Mouse (Mus musculus) natural killer cell, adult 2 months (primary cell): Measurements from ENCODE around the gene Klhl35.
"Not testable (repeated sequence)": the region's sequence is repeated elsewhere in the genome, so short reads cannot be mapped to it uniquely, and the experiment has no call there.

Experiments
- DNase-seq, 2 experiments: peaks; one replicate each; pipeline ENCODE4 v3.0.0; 2022; ENCODE audit warnings: low spot score in 2 of 2

Klhl35 gene

DNA sequence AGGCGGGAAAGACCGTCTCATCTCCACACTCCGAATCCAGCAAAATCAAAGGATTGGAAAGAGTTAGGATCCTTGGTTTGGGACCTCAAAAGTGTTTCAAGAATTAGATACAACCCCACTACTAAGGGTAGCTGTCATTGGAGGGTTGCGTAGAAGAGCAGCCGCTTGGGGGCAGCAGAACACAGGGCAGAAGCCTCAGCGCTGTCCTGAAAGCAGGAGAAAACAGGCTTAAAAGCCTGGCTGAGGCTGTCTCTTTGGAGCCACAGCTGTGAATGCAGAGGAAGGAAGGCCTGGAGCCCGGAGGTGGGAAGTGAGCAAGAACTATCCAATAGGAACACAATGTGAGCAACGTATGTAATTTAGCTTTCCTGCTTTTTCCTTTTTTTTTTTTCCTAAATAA lies 34.4 kb downstream of the Klhl35 start:
- peak; percentile 54 to 66 for DNase-seq

DNA sequence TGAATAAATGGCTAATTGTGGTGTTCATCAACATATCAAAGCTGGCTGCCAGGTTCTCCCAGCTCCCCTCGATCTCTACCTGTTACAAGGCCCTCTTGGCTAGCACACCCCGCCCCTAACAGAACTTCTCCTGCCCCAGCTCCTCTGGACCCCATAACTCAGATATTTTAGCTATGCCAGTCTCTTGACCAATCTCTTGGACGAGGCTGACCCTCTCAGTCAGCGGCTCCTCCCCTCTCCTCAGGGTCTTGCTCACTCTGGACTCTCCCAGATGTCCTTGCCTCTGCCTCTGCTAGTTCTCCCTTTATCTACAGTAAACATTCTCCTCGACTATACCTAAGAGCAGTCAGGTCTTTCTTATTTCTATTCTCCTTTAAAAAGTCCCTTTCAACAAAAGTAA lies 34.9 kb downstream of the Klhl35 start:
- DNase-seq: no peak

DNA sequence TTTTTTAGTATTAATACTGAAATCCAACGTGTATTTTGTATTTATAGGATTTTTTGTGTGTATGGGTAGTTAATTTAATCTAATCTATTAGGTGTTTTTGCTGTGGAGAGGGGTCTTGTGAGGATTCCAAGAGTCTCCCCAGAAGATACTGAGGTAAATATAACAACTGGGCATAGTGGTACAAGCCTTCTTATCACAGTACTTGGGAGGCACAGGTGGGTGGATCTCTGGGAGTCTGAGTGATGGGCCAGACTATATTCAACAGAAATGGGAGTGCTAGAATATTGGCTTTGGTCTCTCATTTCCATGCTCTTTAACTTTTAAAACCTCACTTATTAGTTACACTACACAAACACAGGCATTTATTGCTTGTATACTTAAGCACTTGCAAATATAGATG lies 35.3 kb downstream of the Klhl35 start:
- DNase-seq: no peak

DNA sequence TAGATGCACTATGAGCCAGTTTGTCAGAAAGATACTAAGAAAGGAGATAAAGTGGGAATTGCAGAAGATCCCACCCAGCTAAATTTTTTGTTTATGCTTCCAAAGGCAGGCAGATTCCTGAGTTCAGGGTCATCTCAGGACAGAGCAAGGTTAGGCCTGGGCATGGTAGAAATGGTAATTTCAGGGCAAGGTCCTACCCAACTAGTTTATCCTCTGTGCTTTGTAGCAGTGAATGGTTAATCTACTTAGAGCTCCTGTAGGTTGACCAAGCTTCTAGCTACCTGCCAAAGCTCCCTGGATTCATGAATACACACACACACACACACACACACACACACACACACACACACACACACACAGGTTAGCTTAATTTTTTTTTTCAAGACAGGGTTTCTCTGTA lies 38.8 kb downstream of the Klhl35 start:
- no peak for DNase-seq

DNA sequence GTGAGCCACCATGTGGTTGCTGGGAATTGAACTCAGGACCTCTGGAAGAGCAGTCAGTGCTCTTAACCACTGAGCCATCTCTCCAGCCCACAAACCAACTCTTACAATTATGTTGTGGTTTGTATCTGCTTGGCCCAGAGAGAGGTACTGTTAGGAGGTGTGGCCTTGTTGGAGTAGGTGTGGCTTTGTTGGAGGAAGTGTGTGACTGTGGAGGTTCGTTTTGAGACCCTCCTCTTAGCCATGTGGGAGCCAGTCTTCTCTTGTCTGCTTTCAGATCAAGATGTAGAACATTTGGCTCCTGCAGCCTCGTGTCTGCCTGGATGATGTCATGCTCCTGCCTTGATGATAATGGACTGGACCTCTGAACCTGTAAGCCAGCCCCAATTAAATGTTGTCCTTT lies 42.4 kb downstream of the Klhl35 start:
- not testable (repeated sequence) for DNase-seq

DNA sequence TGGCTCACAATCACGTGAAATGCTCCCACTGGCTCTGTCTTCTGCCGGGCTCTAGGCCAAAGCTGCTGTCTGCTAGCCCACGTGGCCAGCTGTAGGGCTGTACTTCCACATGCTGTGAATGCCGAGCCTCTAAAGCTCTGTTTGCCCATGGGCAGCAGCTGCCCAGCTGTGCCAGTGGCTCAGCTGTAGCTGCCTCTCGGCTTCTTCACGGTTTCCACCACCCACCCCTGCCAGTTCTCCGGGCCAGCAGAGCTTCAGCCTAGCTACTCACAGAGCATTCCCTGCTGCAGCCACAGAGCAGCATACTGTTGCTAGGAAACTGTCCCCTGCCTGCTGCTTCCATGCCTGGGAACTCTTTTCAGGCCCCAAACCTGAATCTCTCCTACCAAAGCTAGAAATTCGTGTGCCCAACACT lies 44.3 kb downstream of the Klhl35 start:
- no peak for DNase-seq

DNA sequence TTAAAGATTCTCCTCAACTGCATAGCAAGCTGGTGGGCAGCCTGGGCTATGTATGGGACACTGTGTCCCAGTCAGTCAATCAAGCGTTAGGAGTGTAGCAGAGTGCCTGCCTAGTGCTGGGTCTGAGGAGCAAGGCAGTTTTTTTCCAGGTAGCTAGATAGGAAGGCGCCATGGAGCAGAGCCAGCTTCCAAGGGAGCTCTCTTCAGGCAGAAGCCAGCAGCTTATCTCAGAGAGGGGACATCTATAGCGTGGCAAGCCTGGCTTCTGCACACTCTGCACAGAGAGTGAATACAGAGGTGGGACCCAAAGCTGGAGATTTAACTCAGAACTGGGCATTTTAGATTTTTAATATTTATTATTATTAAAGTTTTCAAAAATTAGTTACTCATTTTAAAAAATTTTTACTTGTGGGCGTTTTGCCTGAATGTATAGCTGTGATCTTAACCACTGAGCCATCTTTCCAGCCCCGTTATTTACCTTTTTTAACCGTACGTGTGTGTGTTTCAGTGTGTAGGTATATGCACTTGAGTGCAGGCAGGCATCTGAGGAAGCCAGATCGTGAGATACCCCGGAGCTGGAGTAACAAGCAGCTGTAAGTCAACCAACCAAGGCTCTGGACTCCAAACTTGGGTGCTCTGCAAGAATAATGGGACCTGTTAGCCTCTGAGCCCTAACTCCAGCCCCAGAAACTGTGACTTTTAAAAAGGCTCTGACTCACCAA lies 50.4 kb downstream of the Klhl35 start:
- no peak for DNase-seq

DNA sequence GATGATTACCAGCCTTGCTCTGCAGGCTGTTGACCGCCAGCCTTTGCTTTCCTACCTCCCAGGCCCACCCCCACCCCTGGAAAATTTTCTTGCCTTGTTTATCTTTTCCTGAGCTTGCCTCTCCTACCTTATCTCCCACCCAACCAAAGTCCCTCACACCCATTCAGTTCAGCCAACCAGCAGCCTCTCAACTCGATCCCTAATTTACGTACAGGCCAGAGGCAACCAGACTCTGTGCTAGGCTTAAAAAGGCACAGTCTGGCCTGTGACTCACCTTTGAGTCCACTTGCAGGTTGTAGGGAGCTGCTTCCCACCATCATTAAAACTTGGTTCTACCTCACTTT lies 51.0 kb downstream of the Klhl35 start:
- no peak for DNase-seq

DNA sequence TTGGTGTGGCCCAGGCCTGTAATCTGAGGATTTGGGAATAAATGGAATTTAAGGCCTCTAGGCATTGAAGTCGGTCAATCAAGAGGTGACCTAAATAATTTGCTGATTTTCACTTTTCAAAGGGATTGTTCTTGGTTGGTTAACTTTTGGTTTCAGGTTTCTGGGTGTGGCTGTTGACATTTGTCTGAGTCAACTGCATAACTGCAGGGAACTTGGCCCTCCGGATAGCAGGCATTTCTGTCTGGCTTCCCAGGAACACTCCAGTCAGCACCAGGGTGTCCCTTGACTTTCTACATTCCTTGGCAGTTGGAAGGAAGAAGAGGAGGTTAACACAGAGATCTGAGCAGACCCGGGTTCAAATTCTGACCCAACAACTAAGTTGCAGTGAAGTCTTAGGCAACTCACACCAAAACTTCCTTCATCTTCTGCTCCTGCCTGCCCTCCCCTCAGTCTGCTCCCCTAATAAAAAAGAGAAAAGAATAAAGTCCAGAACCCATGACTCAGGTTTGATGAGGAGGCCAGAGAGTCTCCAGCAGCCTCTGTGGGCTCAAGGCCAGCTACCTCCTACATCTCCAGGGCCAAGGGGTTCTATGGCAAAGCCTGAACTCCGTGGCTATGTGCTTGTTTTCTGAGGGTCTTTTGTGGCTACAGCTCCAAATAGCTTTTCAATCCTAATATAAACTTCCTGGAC lies 53.3 kb downstream of the Klhl35 start:
- no peak for DNase-seq

DNA sequence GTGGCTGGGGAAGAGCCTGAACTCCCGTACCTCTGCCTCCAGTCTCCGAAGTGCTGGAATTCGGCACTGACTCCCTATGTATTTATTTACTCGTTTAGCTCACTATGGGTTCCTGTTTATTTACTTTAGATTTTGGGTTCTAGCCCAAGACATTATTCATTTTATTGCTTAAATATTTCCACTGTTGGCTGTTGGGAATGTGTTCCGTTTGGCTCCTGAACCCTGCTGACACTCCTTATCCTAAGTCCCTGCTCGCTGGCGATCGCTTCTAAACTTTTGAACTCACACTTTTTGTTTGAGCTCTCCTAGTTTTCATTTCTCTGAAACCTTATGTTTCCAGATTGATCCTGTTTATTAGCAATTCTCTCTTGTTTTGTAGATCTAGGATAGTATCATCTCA lies 57.3 kb downstream of the Klhl35 start:
- DNase-seq: no peak
